Mouse (Mus musculus) midbrain, embryonic 15.5 days (tissue): Measurements from ENCODE around the gene Adgrl2. TPM values are rescaled to one million over a fixed set of nuclear protein-coding genes. Genes with fewer than 3 reads are reported as not detected.
A peak's percentile ranks its signal among the peaks of the same experiment; 100 is the strongest.

Experiments
- ATAC-seq: fragments of 200-750 bp; cut with Nextera tagmentation; replicated peaks from 2 replicates; pipeline ENCODE4 v1.8.0; 2017; ENCODE audit warnings: moderate TSS enrichment
- H3K27ac ChIP-seq: fragments of 300-500 bp; sonication (generic); 2 replicates; pipeline ENCODE4 v1.5.1; 2015; ENCODE audit warnings: mild to moderate bottlenecking, inconsistent platforms
- H3K27me3 ChIP-seq: fragments of 300-500 bp; sonication (generic); replicated peaks from 2 replicates; pipeline ENCODE4 v1.6.1; 2015; ENCODE audit warnings: inconsistent platforms
- H3K36me3 ChIP-seq: fragments of 300-500 bp; sonication (generic); replicated peaks from 2 replicates; pipeline ENCODE4 v1.6.1; 2015; ENCODE audit warnings: inconsistent platforms
- H3K4me1 ChIP-seq: fragments of 300-500 bp; sonication (generic); 2 replicates; pipeline ENCODE4 v1.6.1; 2015; ENCODE audit warnings: inconsistent platforms
- H3K4me2 ChIP-seq: fragments of 300-500 bp; sonication (generic); 2 replicates; pipeline ENCODE4 v1.6.1; 2015; ENCODE audit warnings: inconsistent platforms, mild to moderate bottlenecking, moderate library complexity
- H3K4me3 ChIP-seq: fragments of 300-500 bp; sonication (generic); 2 replicates; pipeline ENCODE4 v1.5.1; 2015; ENCODE audit warnings: mild to moderate bottlenecking, inconsistent platforms
- H3K9ac ChIP-seq: fragments of 300-500 bp; sonication (generic); 2 replicates; pipeline ENCODE4 v1.6.1; 2015; ENCODE audit warnings: mild to moderate bottlenecking, inconsistent platforms
- H3K9me3 ChIP-seq: fragments of 300-500 bp; sonication (generic); 2 replicates; pipeline ENCODE4 v1.6.1; 2016; ENCODE audit warnings: inconsistent platforms
- WGBS: fragments of 180-500 bp; shearing (Covaris S2); methylation state at CpG from one replicate; pipeline ENCODE4 v1.1.7; 2015; ENCODE audit warnings: mixed read lengths; 5-methylcytosine and 5-hydroxymethylcytosine counted together
- polyA plus RNA-seq: library from polyadenylated mRNA; unstranded; fragments of >200 nt; fragmentation: Nextera tagmentation; extraction: Ambion mirVana; gene quantifications from 2 replicates; pipeline ENCODE4 v1.2.1, GENCODE M21; 2015

The Adgrl2 gene
- polyA plus RNA-seq, 1 experiment from 2014 or later: 140 TPM

- H3K4me2 ChIP-seq: peak overlapping the region; percentile 62
- H3K4me1 ChIP-seq: peaks cover 28% of the 10 kb centered on the region
- no peaks in the 10 kb centered on the region for H3K36me3 ChIP-seq
- H3K9me3 ChIP-seq: no peaks in the 10 kb centered on the region
- peak overlapping the region; percentile 96 for H3K27ac ChIP-seq
- under 1% methylated on average over 78 of the region's 84 CpGs for WGBS
- H3K27me3 ChIP-seq: no peaks in the 10 kb centered on the region
- ATAC-seq: peak; percentile 4
- peak overlapping the region; percentile 88 for H3K9ac ChIP-seq
- peak overlapping the region; percentile 74 for H3K4me3 ChIP-seq
These were observed 1.9 kb downstream of the Adgrl2 start for GRCm38 (mm10) chr3:148988293-148988995.

- no peaks in the 10 kb centered on the region for H3K9me3 ChIP-seq
- peak overlapping the region; percentile 88 for H3K9ac ChIP-seq
- H3K27me3 ChIP-seq: no peaks in the 10 kb centered on the region
- H3K27ac ChIP-seq: peak overlapping the region; percentile 96
- H3K36me3 ChIP-seq: no peaks in the 10 kb centered on the region
- H3K4me2 ChIP-seq: peak overlapping the region; percentile 62
- WGBS: under 1% methylated on average over 45 of the region's 45 CpGs
- H3K4me3 ChIP-seq: peak overlapping the region; percentile 74
- H3K4me1 ChIP-seq: peaks cover 28% of the 10 kb centered on the region
- ATAC-seq: peak; percentile 71
These were observed 2.6 kb downstream of the Adgrl2 start for GRCm38 (mm10) chr3:148987591-148988292.

GRCm38 (mm10) chr3:148986894-148987590 is 3.3 kb downstream of the Adgrl2 start:
- H3K9me3 ChIP-seq: no peaks in the 10 kb centered on the region
- peak overlapping the region; percentile 88 for H3K9ac ChIP-seq
- peak overlapping the region; percentile 74 for H3K4me3 ChIP-seq
- H3K4me1 ChIP-seq: peaks cover 28% of the 10 kb centered on the region
- H3K36me3 ChIP-seq: no peaks in the 10 kb centered on the region
- H3K4me2 ChIP-seq: peak overlapping the region; percentile 62
- WGBS: under 1% methylated on average over 27 of the region's 27 CpGs
- no peak for ATAC-seq
- H3K27ac ChIP-seq: peak overlapping the region; percentile 96
- no peaks in the 10 kb centered on the region for H3K27me3 ChIP-seq

- H3K36me3 ChIP-seq: no peaks in the 10 kb centered on the region
- no peaks in the 10 kb centered on the region for H3K27me3 ChIP-seq
- peak overlapping the region; percentile 74 for H3K4me3 ChIP-seq
- peak overlapping the region; percentile 96 for H3K27ac ChIP-seq
- peak overlapping the region; percentile 62 for H3K4me2 ChIP-seq
- peaks cover 29% of the 10 kb centered on the region for H3K4me1 ChIP-seq
- peak overlapping the region; percentile 88 for H3K9ac ChIP-seq
- WGBS: 2% methylated on average over 17 of the region's 17 CpGs
- no peak for ATAC-seq
- no peaks in the 10 kb centered on the region for H3K9me3 ChIP-seq
These were observed 4.0 kb downstream of the Adgrl2 start for GRCm38 (mm10) chr3:148986296-148986893.

- Histone ChIP-seq H3K4me1 (peaks cover 24% of the 10 kb centered on the region), H3K4me3 (no peak overlapping the region), H3K36me3 (no peaks in the 10 kb centered on the region), H3K4me2 (peak overlapping the region; percentile 40), H3K27ac (0 out of 2 replicates have a peak overlapping the region, but pooled peaks have one; percentile 18), H3K9ac (no peak overlapping the region), H3K9me3 (no peaks in the 10 kb centered on the region), H3K27me3 (no peaks in the 10 kb centered on the region)
- 48% methylated on average over 6 of the region's 6 CpGs for WGBS
- ATAC-seq: no peak
These were observed 6.0 kb downstream of the Adgrl2 start for GRCm38 (mm10) chr3:148984326-148984725.

GRCm38 (mm10) chr3:148982370-148982769 is 8.0 kb downstream of the Adgrl2 start:
- Histone ChIP-seq H3K4me2 (no peak overlapping the region), H3K27ac (no peak overlapping the region), H3K9ac (no peak overlapping the region), H3K4me3 (no peak overlapping the region), H3K4me1 (peaks cover 34% of the 10 kb centered on the region), H3K9me3 (no peaks in the 10 kb centered on the region), H3K36me3 (no peaks in the 10 kb centered on the region), H3K27me3 (no peaks in the 10 kb centered on the region)
- no peak for ATAC-seq
- WGBS: 81% methylated on average over 4 of the region's 4 CpGs

- 67% methylated on average over 8 of the region's 8 CpGs for WGBS
- Histone ChIP-seq H3K36me3 (no peaks in the 10 kb centered on the region), H3K4me2 (peak overlapping the region; percentile 7; the same call in 1 of the 2 replicates), H3K4me3 (no peak overlapping the region), H3K4me1 (peaks cover 39% of the 10 kb centered on the region), H3K9ac (no peak overlapping the region), H3K27me3 (no peaks in the 10 kb centered on the region), H3K27ac (no peak overlapping the region), H3K9me3 (no peaks in the 10 kb centered on the region)
- no peak for ATAC-seq
These were observed 8.6 kb downstream of the Adgrl2 start for GRCm38 (mm10) chr3:148981776-148982175.

GRCm38 (mm10) chr3:148978541-148978940 is 11.8 kb downstream of the Adgrl2 start:
- Histone ChIP-seq H3K9ac (no peak overlapping the region), H3K9me3 (no peaks in the 10 kb centered on the region), H3K4me2 (no peak overlapping the region), H3K4me3 (no peak overlapping the region), H3K36me3 (no peaks in the 10 kb centered on the region), H3K4me1 (peaks cover 19% of the 10 kb centered on the region), H3K27ac (no peak overlapping the region), H3K27me3 (no peaks in the 10 kb centered on the region)
- no peak for ATAC-seq
- WGBS: 37% methylated on average over 8 of the region's 8 CpGs

GRCm38 (mm10) chr3:148977838-148978237 is 12.5 kb downstream of the Adgrl2 start:
- ATAC-seq: no peak
- no peaks in the 10 kb centered on the region for H3K9me3 ChIP-seq
- H3K27ac ChIP-seq: peak overlapping the region; percentile 60; the same call in 1 of the 2 replicates
- peak overlapping the region; percentile 67 for H3K4me2 ChIP-seq
- H3K4me1 ChIP-seq: peaks cover 19% of the 10 kb centered on the region
- no peak overlapping the region for H3K9ac ChIP-seq
- H3K36me3 ChIP-seq: no peaks in the 10 kb centered on the region
- peak overlapping the region; percentile 40 for H3K4me3 ChIP-seq
- WGBS: 60% methylated on average over 6 of the region's 6 CpGs
- H3K27me3 ChIP-seq: no peaks in the 10 kb centered on the region

- Histone ChIP-seq H3K9ac (peak overlapping the region; percentile 40), H3K4me3 (peak overlapping the region; percentile 40), H3K4me1 (peaks cover 19% of the 10 kb centered on the region), H3K36me3 (no peaks in the 10 kb centered on the region), H3K27ac (peak overlapping the region; percentile 60), H3K9me3 (no peaks in the 10 kb centered on the region), H3K27me3 (no peaks in the 10 kb centered on the region), H3K4me2 (peak overlapping the region; percentile 67)
- WGBS: 8% methylated on average over 16 of the region's 16 CpGs
- peak; percentile 86 for ATAC-seq
These were observed 13.2 kb downstream of the Adgrl2 start for GRCm38 (mm10) chr3:148977124-148977529.

GRCm38 (mm10) chr3:148971893-148972596 is 18.3 kb downstream of the Adgrl2 start:
- H3K36me3 ChIP-seq: no peaks in the 10 kb centered on the region
- H3K9me3 ChIP-seq: no peaks in the 10 kb centered on the region
- H3K27me3 ChIP-seq: no peaks in the 10 kb centered on the region
- no peak for ATAC-seq
- peaks cover 6% of the 10 kb centered on the region for H3K4me1 ChIP-seq
- H3K27ac ChIP-seq: no peak overlapping the region
- H3K4me2 ChIP-seq: no peak overlapping the region
- no peak overlapping the region for H3K9ac ChIP-seq
- 83% methylated on average over 11 of the region's 11 CpGs for WGBS
- H3K4me3 ChIP-seq: no peak overlapping the region
